Mouse (Mus musculus) kidney, postnatal 0 days (tissue): ENCODE data around the gene Cdh13. TPM values are rescaled to one million over a fixed set of nuclear protein-coding genes. Genes with fewer than 3 reads are reported as not detected.

Experiments used
- ATAC-seq: fragments of 200-750 bp; cut with Nextera tagmentation; replicated peaks from 2 replicates; pipeline ENCODE4 v1.8.0; 2017; ENCODE audit warnings: low read depth, moderate number of reproducible peaks, moderate TSS enrichment, moderate library complexity; ENCODE audit not compliant: low FRiP score
- DNase-seq: peaks from one replicate; pipeline ENCODE4 v3.0.0-alpha.2; 2016; ENCODE audit warnings: low spot score
- H3K27ac ChIP-seq: fragments of 300-500 bp; sonication (generic); 2 replicates; pipeline ENCODE4 v1.5.1; 2014; ENCODE audit warnings: mild to moderate bottlenecking
- H3K27me3 ChIP-seq: fragments of 300-500 bp; sonication (generic); 2 replicates; pipeline ENCODE4 v1.6.1; 2014; ENCODE audit warnings: low read length, mixed read lengths; ENCODE audit not compliant: insufficient read depth
- H3K36me3 ChIP-seq: fragments of 300-500 bp; sonication (generic); 2 replicates; pipeline ENCODE4 v1.6.1; 2014; ENCODE audit warnings: low read length, mixed read lengths; ENCODE audit not compliant: insufficient read depth
- H3K4me1 ChIP-seq: fragments of 300-500 bp; sonication (generic); replicated peaks from 2 replicates; pipeline ENCODE4 v1.6.1; 2014; ENCODE audit warnings: antibody characterized with exemption, low read length, mixed read lengths; ENCODE audit not compliant: insufficient read depth
- H3K4me2 ChIP-seq: fragments of 300-500 bp; sonication (generic); 2 replicates; pipeline ENCODE4 v1.6.1; 2014; ENCODE audit warnings: mild to moderate bottlenecking, low read length, moderate library complexity, mixed read lengths
- H3K4me3 ChIP-seq: fragments of 300-500 bp; sonication (generic); replicated peaks from 2 replicates; pipeline ENCODE4 v1.5.1; 2014; ENCODE audit warnings: low read depth, low read length
- H3K9ac ChIP-seq: fragments of 300-500 bp; sonication (generic); 2 replicates; pipeline ENCODE4 v1.6.1; 2014; ENCODE audit warnings: low read depth, low read length
- H3K9me3 ChIP-seq: fragments of 300-500 bp; sonication (generic); replicated peaks from 2 replicates; pipeline ENCODE4 v1.6.1; 2016; ENCODE audit warnings: low read length, inconsistent platforms, mixed read lengths
- CTCF ChIP-seq: IDR thresholded peaks from 2 replicates; pipeline ENCODE4 v1.5.1; 2016; ENCODE audit warnings: antibody characterized with exemption, low read depth, mild to moderate bottlenecking, moderate library complexity
- WGBS: fragments of 180-500 bp; shearing (Covaris S2); extraction: QIAGEN DNeasy Blood & Tissue Kit; methylation state at CpG from one replicate; pipeline ENCODE4 v1.1.7; 2014; 5-methylcytosine and 5-hydroxymethylcytosine counted together
- polyA plus RNA-seq: library from polyadenylated mRNA; unstranded; fragments of >200 nt; fragmentation: Nextera tagmentation; extraction: Ambion mirVana; gene quantifications from 2 replicates; pipeline ENCODE4 v1.2.1, GENCODE M21; 2015

The Cdh13 gene
- polyA plus RNA-seq, 1 experiment from 2014 or later = 3.9 TPM

GRCm38 (mm10) chr8:119158628-119159027 lies 875.1 kb downstream of the Cdh13 start:
- Histone ChIP-seq H3K9ac (no peak overlapping the region), H3K4me2 (no peak overlapping the region), H3K27me3 (no peaks in the 10 kb centered on the region), H3K9me3 (no peaks in the 10 kb centered on the region), H3K36me3 (no peaks in the 10 kb centered on the region), H3K4me1 (no peaks in the 10 kb centered on the region), H3K27ac (no peak overlapping the region), H3K4me3 (no peak overlapping the region)
- WGBS = 72% methylated on average over 5 of the region's 5 CpGs
- DNase-seq (no peak), ATAC-seq (no peak)
- TF ChIP-seq CTCF = no peak

- WGBS = 32% methylated on average over 8 of the region's 8 CpGs
- no peak for DNase-seq
- no peak overlapping the region for H3K27ac ChIP-seq
Measured at GRCm38 (mm10) chr8:119159794-119160193, 876.3 kb downstream of the Cdh13 start.

GRCm38 (mm10) chr8:119164076-119164475 lies 880.5 kb downstream of the Cdh13 start:
- Histone ChIP-seq H3K27me3 (no peaks in the 10 kb centered on the region), H3K4me1 (no peaks in the 10 kb centered on the region), H3K27ac (no peak overlapping the region), H3K9me3 (no peaks in the 10 kb centered on the region), H3K4me3 (no peak overlapping the region), H3K4me2 (no peak overlapping the region), H3K36me3 (no peaks in the 10 kb centered on the region), H3K9ac (no peak overlapping the region)
- no peak for TF ChIP-seq CTCF
- no peak for ATAC-seq
- WGBS = 55% methylated on average over 5 of the region's 5 CpGs
- DNase-seq = peak; percentile 69

More at GRCm38 (mm10) chr8:119159794-119160193, 876.3 kb downstream of the Cdh13 start:
- Histone ChIP-seq H3K9ac (no peak overlapping the region), H3K36me3 (no peaks in the 10 kb centered on the region), H3K27me3 (no peaks in the 10 kb centered on the region), H3K4me2 (no peak overlapping the region), H3K4me1 (no peaks in the 10 kb centered on the region), H3K4me3 (no peak overlapping the region), H3K9me3 (no peaks in the 10 kb centered on the region)
- TF ChIP-seq CTCF = no peak
- no peak for ATAC-seq

GRCm38 (mm10) chr8:119177226-119177935 lies 893.8 kb downstream of the Cdh13 start:
- Histone ChIP-seq H3K4me1 (no peaks in the 10 kb centered on the region), H3K9ac (no peak overlapping the region), H3K27ac (no peak overlapping the region), H3K27me3 (no peaks in the 10 kb centered on the region), H3K9me3 (no peaks in the 10 kb centered on the region), H3K4me2 (no peak overlapping the region), H3K4me3 (no peak overlapping the region), H3K36me3 (no peaks in the 10 kb centered on the region)
- ATAC-seq = no peak
- TF ChIP-seq CTCF = no peak
- DNase-seq = no peak
- 77% methylated on average over 6 of the region's 6 CpGs for WGBS

GRCm38 (mm10) chr8:119180626-119181025 lies 897.1 kb downstream of the Cdh13 start:
- no peak for ATAC-seq
- H3K36me3 ChIP-seq = no peaks in the 10 kb centered on the region
- no peak for TF ChIP-seq CTCF

GRCm38 (mm10) chr8:119195695-119196094 lies 912.2 kb downstream of the Cdh13 start:
- ATAC-seq (no peak), DNase-seq (peak; percentile 30)
- H3K4me2 ChIP-seq = no peak overlapping the region
- no peak overlapping the region for H3K4me3 ChIP-seq
- no peak overlapping the region for H3K9ac ChIP-seq
- H3K4me1 ChIP-seq = no peaks in the 10 kb centered on the region
- TF ChIP-seq CTCF = peak; percentile 60
- H3K27me3 ChIP-seq = no peaks in the 10 kb centered on the region
- no peaks in the 10 kb centered on the region for H3K36me3 ChIP-seq
- H3K9me3 ChIP-seq = no peaks in the 10 kb centered on the region
- 62% methylated on average over 8 of the region's 8 CpGs for WGBS
- H3K27ac ChIP-seq = no peak overlapping the region

More at GRCm38 (mm10) chr8:119180626-119181025, 897.1 kb downstream of the Cdh13 start:
- Histone ChIP-seq H3K27me3 (no peaks in the 10 kb centered on the region), H3K9me3 (no peaks in the 10 kb centered on the region), H3K9ac (no peak overlapping the region), H3K4me1 (no peaks in the 10 kb centered on the region), H3K4me3 (no peak overlapping the region), H3K27ac (no peak overlapping the region), H3K4me2 (no peak overlapping the region)
- no peak for DNase-seq
- 64% methylated on average over 13 of the region's 13 CpGs for WGBS
